Mouse (Mus musculus): Measurements from ENCODE around the gene Kcnd3. TPM values are rescaled to one million over a fixed set of nuclear protein-coding genes. Genes with fewer than 3 reads are reported as not detected.
A peak's percentile ranks its signal among the peaks of the same experiment; 100 is the strongest.

The Kcnd3 gene
- total RNA-seq, 2 experiments from 2014 or later = 0.05 to 0.14 TPM

GRCm38 (mm10) chr3:105453214-105453950 lies 1.3 kb downstream of the Kcnd3 start:
- DNase-seq (ENCODE audit: low spot score) = no peak

GRCm38 (mm10) chr3:105457657-105458056 lies 5.5 kb downstream of the Kcnd3 start:
- DNase-seq (ENCODE audit: low spot score) = no peak

- no peak for DNase-seq (ENCODE audit: low spot score)
Measured at GRCm38 (mm10) chr3:105466538-105466937, 14.4 kb downstream of the Kcnd3 start.

GRCm38 (mm10) chr3:105472564-105472963 lies 20.4 kb downstream of the Kcnd3 start:
- DNase-seq (ENCODE audit: low spot score) = no peak

GRCm38 (mm10) chr3:105476408-105476807 lies 24.3 kb downstream of the Kcnd3 start:
- no peak for DNase-seq (ENCODE audit: low spot score)

- no peak for DNase-seq (ENCODE audit: low spot score)
Measured at GRCm38 (mm10) chr3:105478876-105479275, 26.7 kb downstream of the Kcnd3 start.

GRCm38 (mm10) chr3:105481419-105481818 lies 29.3 kb downstream of the Kcnd3 start:
- DNase-seq (ENCODE audit: low spot score) = no peak

- DNase-seq (ENCODE audit: low spot score) = no peak
Measured at GRCm38 (mm10) chr3:105483651-105484052, 31.5 kb downstream of the Kcnd3 start.

- no peak for DNase-seq (ENCODE audit: low spot score)
Measured at GRCm38 (mm10) chr3:105487171-105487570, 35.0 kb downstream of the Kcnd3 start.

GRCm38 (mm10) chr3:105489607-105490006 lies 37.5 kb downstream of the Kcnd3 start:
- DNase-seq (ENCODE audit: low spot score) = peak; percentile 21

- no peak for DNase-seq (ENCODE audit: low spot score)
Measured at GRCm38 (mm10) chr3:105494886-105495285, 42.8 kb downstream of the Kcnd3 start.

GRCm38 (mm10) chr3:105496216-105496615 lies 44.1 kb downstream of the Kcnd3 start:
- no peak for DNase-seq (ENCODE audit: low spot score)

GRCm38 (mm10) chr3:105496935-105497334 lies 44.8 kb downstream of the Kcnd3 start:
- DNase-seq (ENCODE audit: low spot score) = no peak

GRCm38 (mm10) chr3:105501071-105501470 lies 48.9 kb downstream of the Kcnd3 start:
- DNase-seq (ENCODE audit: low spot score) = no peak

GRCm38 (mm10) chr3:105504272-105504671 lies 52.1 kb downstream of the Kcnd3 start:
- DNase-seq (ENCODE audit: low spot score) = no peak

- no peak for DNase-seq (ENCODE audit: low spot score)
Measured at GRCm38 (mm10) chr3:105505161-105505872, 53.2 kb downstream of the Kcnd3 start.

- no peak for DNase-seq (ENCODE audit: low spot score)
Measured at GRCm38 (mm10) chr3:105505873-105506170, 53.7 kb downstream of the Kcnd3 start.

- DNase-seq (ENCODE audit: low spot score) = no peak
Measured at GRCm38 (mm10) chr3:105506592-105506991, 54.5 kb downstream of the Kcnd3 start.

- no peak for DNase-seq (ENCODE audit: low spot score)
Measured at GRCm38 (mm10) chr3:105509321-105509720, 57.2 kb downstream of the Kcnd3 start.

GRCm38 (mm10) chr3:105511836-105512235 lies 59.7 kb downstream of the Kcnd3 start:
- DNase-seq (ENCODE audit: low spot score) = no peak

GRCm38 (mm10) chr3:105514215-105514614 lies 62.1 kb downstream of the Kcnd3 start:
- no peak for DNase-seq (ENCODE audit: low spot score)

GRCm38 (mm10) chr3:105515035-105515434 lies 62.9 kb downstream of the Kcnd3 start:
- no peak for DNase-seq (ENCODE audit: low spot score)

GRCm38 (mm10) chr3:105515640-105516039 lies 63.5 kb downstream of the Kcnd3 start:
- DNase-seq (ENCODE audit: low spot score) = no peak

All from gastrocnemius, adult 18-20 months (tissue).